ENCODE assay signal across 7 mouse cellular contexts in the genomic region with DNA sequence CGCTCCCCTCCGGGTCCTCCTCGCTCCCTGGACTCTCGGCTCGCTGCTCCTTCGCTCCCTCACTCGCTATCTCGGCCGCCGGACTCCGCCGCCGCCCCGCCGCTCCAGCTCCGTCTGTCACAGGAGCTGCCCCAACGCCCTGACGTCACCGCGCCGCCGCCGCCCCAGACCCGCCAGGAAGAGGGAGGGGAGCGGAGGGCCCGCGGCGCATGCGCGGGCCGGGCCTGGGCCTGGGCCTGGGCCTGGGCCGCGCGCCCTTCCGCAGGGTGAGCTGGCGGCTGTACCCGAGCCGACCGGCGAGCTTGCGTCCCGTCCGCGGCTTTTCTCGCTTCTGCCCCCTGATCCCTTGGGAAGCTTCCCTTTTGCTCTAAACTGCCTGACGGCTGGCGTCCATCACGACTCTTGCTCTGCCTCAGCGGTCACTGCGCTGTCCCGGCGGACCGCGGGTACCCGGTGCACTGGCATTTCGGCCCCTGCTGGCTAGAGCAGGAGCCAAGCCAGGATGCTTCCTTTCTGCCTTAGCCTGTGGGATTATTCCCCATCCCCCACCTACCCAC. TPM values are rescaled to one million over a fixed set of nuclear protein-coding genes. Genes with fewer than 3 reads are reported as not detected.
DNase-seq lines count a peak whose midpoint lies in the region; ATAC-seq and TF ChIP-seq lines count a peak whose summit lies in the region.

Pafah1b1 (minus strand) TSS at position 436 of the 557 bp plus-strand sequence.

- peaks cover 3% of the 10 kb centered on the region; the same call in 1 of the 2 replicates for H3K4me1 ChIP-seq in intestine, postnatal 0 days (replicated peaks; ENCODE audit: control insufficient read depth, insufficient read depth, low read length)
- H3K4me1 ChIP-seq in midbrain, embryonic 12.5 days: peaks cover 24% of the 10 kb centered on the region
- peaks cover 2% of the 10 kb centered on the region; the same call in 1 of the 2 replicates for H3K4me1 ChIP-seq in small intestine, adult 2 months (ENCODE audit: control insufficient read depth, insufficient read depth, insufficient read length, low read length)

- peak within 1 kb of the TSS; percentile 97 for H3K9ac ChIP-seq in intestine, postnatal 0 days (ENCODE audit: low read depth, low read length)
- H3K9ac ChIP-seq in midbrain, embryonic 12.5 days (replicated peaks): peak within 1 kb of the TSS; percentile 93

- H3K27me3 ChIP-seq in intestine, postnatal 0 days (replicated peaks; ENCODE audit: control insufficient read depth, insufficient read depth, low read length): no peaks in the 10 kb centered on the region
- no peaks in the 10 kb centered on the region for H3K27me3 ChIP-seq in midbrain, embryonic 12.5 days
- no peaks in the 10 kb centered on the region for H3K27me3 ChIP-seq in small intestine, adult 2 months (ENCODE audit: control insufficient read depth, insufficient read depth, low read length)

- peak; percentile 94 for DNase-seq in adrenal gland, adult 8-10 months
- peak; percentile 98 for DNase-seq in embryo, embryonic 9.5 days (ENCODE audit: extremely low spot score)
- peak; percentile 30 for DNase-seq in gonadal fat pad, adult 2 months (ENCODE audit: low read depth)
- peak; percentile 98 for DNase-seq in left cerebral cortex, postnatal 4 days

- peak; percentile 60 for TF ChIP-seq CTCF in intestine, postnatal 0 days (IDR thresholded peaks at IDR 0.05; ENCODE audit: low read depth)
- peak; percentile 39; the same call in 1 of the 2 replicates for TF ChIP-seq CTCF in small intestine, adult 2 months (IDR thresholded peaks at IDR 0.05; ENCODE audit: extremely low read depth, insufficient read length, insufficient replicate concordance, low read depth, low read length)

- H3K4me3 ChIP-seq in intestine, postnatal 0 days (ENCODE audit: low read depth, low read length): peak within 1 kb of the TSS; percentile 97
- peak within 1 kb of the TSS; percentile 92 for H3K4me3 ChIP-seq in midbrain, embryonic 12.5 days
- H3K4me3 ChIP-seq in small intestine, adult 2 months (ENCODE audit: low read depth, low read length): peak within 1 kb of the TSS; percentile 92

- peak within 1 kb of the TSS; percentile 77 for H3K4me2 ChIP-seq in intestine, postnatal 0 days (replicated peaks; ENCODE audit: low read depth)
- H3K4me2 ChIP-seq in midbrain, embryonic 12.5 days (replicated peaks): peak within 1 kb of the TSS; percentile 76

- intact Hi-C loops in left cerebral cortex, postnatal 4 days (cut with DNase I): no loop called here

- under 1% methylated on average over 33 of the region's 56 CpGs for WGBS in intestine, postnatal 0 days
- WGBS in midbrain, embryonic 12.5 days: under 1% methylated on average over 53 of the region's 56 CpGs
- under 1% methylated on average over 51 of the region's 56 CpGs for WGBS in small intestine, adult 2 months

- peak; percentile 99 for TF ChIP-seq POLR2A in small intestine, adult 2 months (IDR thresholded peaks at IDR 0.05; ENCODE audit: low read depth, low read length)

- H3K36me3 ChIP-seq in intestine, postnatal 0 days (ENCODE audit: control insufficient read depth, insufficient read depth): no peaks in the 10 kb centered on the region
- no peaks in the 10 kb centered on the region for H3K36me3 ChIP-seq in midbrain, embryonic 12.5 days
- H3K36me3 ChIP-seq in small intestine, adult 2 months (ENCODE audit: control insufficient read depth, insufficient read depth, low read length): no peaks in the 10 kb centered on the region

- H3K27ac ChIP-seq in intestine, postnatal 0 days (ENCODE audit: low read depth, low read length): peak within 1 kb of the TSS; percentile 100
- peak within 1 kb of the TSS; percentile 100 for H3K27ac ChIP-seq in midbrain, embryonic 12.5 days (replicated peaks)
- peak within 1 kb of the TSS; percentile 94 for H3K27ac ChIP-seq in small intestine, adult 2 months (ENCODE audit: insufficient read depth, low read depth, low read length)

- peak; percentile 97 for ATAC-seq in intestine, postnatal 0 days
- ATAC-seq in midbrain, embryonic 12.5 days (ENCODE audit: low FRiP score, low read depth): peak; percentile 98

- H3K9me3 ChIP-seq in intestine, postnatal 0 days (ENCODE audit: control insufficient read depth): no peaks in the 10 kb centered on the region
- no peaks in the 10 kb centered on the region for H3K9me3 ChIP-seq in midbrain, embryonic 12.5 days

RNA-seq across cellular contexts. Expression of gene Pafah1b1, which starts in this region (rescaled TPM):
- total RNA-seq in adrenal gland, adult 8-10 months (2022): 100 to 1,000 TPM; 124 to 194 (median 185) TPM
- 29.1 and 30.4 TPM in 2 replicates for polyA plus RNA-seq in gonadal fat pad, adult 2 months (2012; rRNA removed)
- 62.1 and 68.6 TPM in 2 replicates for polyA plus RNA-seq in intestine, postnatal 0 days (2015; fragmentation: Nextera tagmentation; extraction: Ambion mirVana)
- 100 to 1,000 TPM; 393 to 420 TPM for total RNA-seq in left cerebral cortex, postnatal 4 days (2021)
- polyA plus RNA-seq in midbrain, embryonic 12.5 days (2016; fragmentation: Nextera tagmentation; extraction: Ambion mirVana): 70.3 and 81.9 TPM in 2 replicates
- polyA plus RNA-seq in small intestine, adult 2 months (2012; rRNA removed): 3.9 and 9.6 TPM in 2 replicates

Comparison
In these comparisons a context has a peak if more than half of its experiments do, and no peak if none do; other contexts are left out.
1. Peak in every context shown above with its lines: DNase-seq, ATAC-seq, H3K4me3 ChIP-seq and H3K27ac ChIP-seq.
2. DNase-seq: peak in every context shown above with its lines; median percentile 98 in embryo, embryonic 9.5 days; 98 in left cerebral cortex, postnatal 4 days; 94 in adrenal gland, adult 8-10 months; 30 in gonadal fat pad, adult 2 months.